Comparison of ENCODE assay signal across 20 mouse cellular contexts in the genomic region with DNA sequence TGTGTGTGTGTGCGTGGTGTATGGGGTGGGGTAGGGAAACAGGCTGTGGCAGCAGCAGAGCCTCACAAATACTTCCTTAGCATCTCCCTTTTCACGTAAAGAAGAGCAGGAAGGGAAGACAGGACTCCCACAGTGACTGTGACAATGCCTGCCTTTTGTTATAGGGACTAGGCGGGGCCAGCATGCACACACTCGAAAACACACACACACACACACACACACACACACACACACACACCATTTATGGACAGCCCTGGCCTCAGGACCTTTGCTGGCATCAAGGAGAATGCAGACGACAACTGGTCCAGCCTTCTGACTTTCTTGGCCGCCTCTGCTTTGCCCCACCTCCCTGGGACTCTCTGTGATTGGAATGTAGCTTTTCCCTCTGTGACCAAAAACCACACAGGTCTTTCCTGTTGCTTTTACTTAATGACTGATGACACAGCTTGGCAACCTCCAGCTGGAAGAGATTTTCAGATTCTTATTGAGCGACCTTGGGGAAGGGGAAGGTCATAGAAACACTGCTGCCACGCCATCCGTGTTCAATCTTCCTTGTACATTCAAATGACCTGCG. TPM values are rescaled to one million over a fixed set of nuclear protein-coding genes. Genes with fewer than 3 reads are reported as not detected.
DNase-seq lines count a peak whose midpoint lies in the region; ATAC-seq and TF ChIP-seq lines count a peak whose summit lies in the region.
"Had no signal": no experiment of that assay in that cellular context is flagged by ENCODE, and none has a peak within 500 bp of the region (broad histone marks: within the 10 kb centered on the region; RNA-seq: fewer than 3 reads in every experiment).

No protein-coding gene starts in this region.

- no peaks in the 10 kb centered on the region for H3K36me3 ChIP-seq in heart, embryonic 10.5 days
- peaks cover 5% of the 10 kb centered on the region; the same call in 1 of the 2 replicates for H3K36me3 ChIP-seq in E14TG2a.4 (ENCODE audit: insufficient read depth, low read length)
- no peaks in the 10 kb centered on the region for H3K36me3 ChIP-seq in embryonic facial prominence, embryonic 10.5 days (replicated peaks)
- no peaks in the 10 kb centered on the region for H3K36me3 ChIP-seq in midbrain, embryonic 15.5 days (replicated peaks)
- no peaks in the 10 kb centered on the region for H3K36me3 ChIP-seq in midbrain, embryonic 13.5 days
- H3K36me3 ChIP-seq: embryonic facial prominence, embryonic 12.5 days; forebrain, embryonic 15.5 days; heart, embryonic 12.5 days; hindbrain, embryonic 13.5 days; limb, embryonic 15.5 days; neural tube, embryonic 12.5 days had no signal

- peak overlapping the region; percentile 9; the same call in 1 of the 2 replicates for H3K27ac ChIP-seq in heart, embryonic 10.5 days
- H3K27ac ChIP-seq in embryonic facial prominence, embryonic 10.5 days (replicated peaks): no peak overlapping the region
- H3K27ac ChIP-seq in midbrain, embryonic 15.5 days: no peak overlapping the region
- no peak overlapping the region for H3K27ac ChIP-seq in midbrain, embryonic 13.5 days
- H3K27ac ChIP-seq: embryonic facial prominence, embryonic 12.5 days; forebrain, embryonic 15.5 days; hindbrain, embryonic 13.5 days; limb, embryonic 15.5 days; neural tube, embryonic 12.5 days had no signal

- H3K9ac ChIP-seq in midbrain, embryonic 15.5 days: no peak overlapping the region
- H3K9ac ChIP-seq in midbrain, embryonic 13.5 days (replicated peaks): no peak overlapping the region
- H3K9ac ChIP-seq: embryonic facial prominence, embryonic 12.5 days; forebrain, embryonic 15.5 days; heart, embryonic 12.5 days; hindbrain, embryonic 13.5 days; limb, embryonic 15.5 days; neural tube, embryonic 12.5 days had no signal

- no peak overlapping the region for H3K4me3 ChIP-seq in heart, embryonic 10.5 days
- 0 out of 2 replicates have a peak overlapping the region, but pooled peaks have one; percentile 13 for H3K4me3 ChIP-seq in E14TG2a.4 (replicated peaks; ENCODE audit: low read length)
- no peak overlapping the region for H3K4me3 ChIP-seq in embryonic facial prominence, embryonic 10.5 days
- no peak overlapping the region for H3K4me3 ChIP-seq in midbrain, embryonic 15.5 days
- H3K4me3 ChIP-seq in midbrain, embryonic 13.5 days (replicated peaks): no peak overlapping the region
- H3K4me3 ChIP-seq: embryonic facial prominence, embryonic 12.5 days; forebrain, embryonic 15.5 days; heart, embryonic 12.5 days; hindbrain, embryonic 13.5 days; limb, embryonic 15.5 days; neural tube, embryonic 12.5 days had no signal

- no peaks in the 10 kb centered on the region for H3K9me3 ChIP-seq in heart, embryonic 10.5 days
- H3K9me3 ChIP-seq in E14TG2a.4 (ENCODE audit: low read length): no peaks in the 10 kb centered on the region
- H3K9me3 ChIP-seq in embryonic facial prominence, embryonic 10.5 days: no peaks in the 10 kb centered on the region
- no peaks in the 10 kb centered on the region for H3K9me3 ChIP-seq in midbrain, embryonic 15.5 days
- no peaks in the 10 kb centered on the region for H3K9me3 ChIP-seq in midbrain, embryonic 13.5 days
- H3K9me3 ChIP-seq: embryonic facial prominence, embryonic 12.5 days; forebrain, embryonic 15.5 days; heart, embryonic 12.5 days; hindbrain, embryonic 13.5 days; limb, embryonic 15.5 days; neural tube, embryonic 12.5 days had no signal

- H3K27me3 ChIP-seq in heart, embryonic 10.5 days (ENCODE audit: insufficient read depth, poor library complexity, severe bottlenecking): no peaks in the 10 kb centered on the region
- peaks cover 5% of the 10 kb centered on the region; the same call in 1 of the 2 replicates for H3K27me3 ChIP-seq in E14TG2a.4 (ENCODE audit: insufficient read depth, low read length)
- H3K27me3 ChIP-seq in embryonic facial prominence, embryonic 10.5 days (replicated peaks; ENCODE audit: low read depth, poor library complexity, severe bottlenecking): no peaks in the 10 kb centered on the region
- no peaks in the 10 kb centered on the region; the same call in 1 of the 2 replicates for H3K27me3 ChIP-seq in midbrain, embryonic 15.5 days (replicated peaks)
- H3K27me3 ChIP-seq in midbrain, embryonic 13.5 days: no peaks in the 10 kb centered on the region
- H3K27me3 ChIP-seq: embryonic facial prominence, embryonic 12.5 days; forebrain, embryonic 15.5 days; heart, embryonic 12.5 days; hindbrain, embryonic 13.5 days; limb, embryonic 15.5 days; neural tube, embryonic 12.5 days had no signal

- intact Hi-C loops in gastrocnemius, postnatal 36 days (cut with DNase I): no loop called here

- TF ChIP-seq CTCF in E14TG2a.4 (conservative IDR thresholded peaks at IDR 0.05; ENCODE audit: low read length): no peak

- no peak for DNase-seq in heart, embryonic 10.5 days (ENCODE audit: low spot score)
- DNase-seq in heart, adult 18-20 months: no peak
- peak; percentile 30 for DNase-seq in embryonic facial prominence, embryonic 10.5 days (ENCODE audit: low spot score)
- DNase-seq in kidney, postnatal 10 days: peak; percentile 22
- no peak for DNase-seq in gastrocnemius, postnatal 36 days
- DNase-seq: cerebellum, adult 11-12 months; midbrain, embryonic 14.5 days had no signal

- no peak overlapping the region for H3K4me2 ChIP-seq in midbrain, embryonic 15.5 days
- H3K4me2 ChIP-seq in midbrain, embryonic 13.5 days (replicated peaks): no peak overlapping the region
- H3K4me2 ChIP-seq: embryonic facial prominence, embryonic 12.5 days; forebrain, embryonic 15.5 days; heart, embryonic 12.5 days; hindbrain, embryonic 13.5 days; limb, embryonic 15.5 days; neural tube, embryonic 12.5 days had no signal

- H3K4me1 ChIP-seq in heart, embryonic 10.5 days: peaks cover 15% of the 10 kb centered on the region
- peaks cover 54% of the 10 kb centered on the region for H3K4me1 ChIP-seq in E14TG2a.4 (replicated peaks; ENCODE audit: low read depth, low read length)
- peaks cover 12% of the 10 kb centered on the region for H3K4me1 ChIP-seq in embryonic facial prominence, embryonic 10.5 days
- H3K4me1 ChIP-seq in midbrain, embryonic 15.5 days: no peaks in the 10 kb centered on the region
- H3K4me1 ChIP-seq in midbrain, embryonic 13.5 days (replicated peaks): no peaks in the 10 kb centered on the region
- H3K4me1 ChIP-seq: forebrain, embryonic 15.5 days; hindbrain, embryonic 13.5 days; limb, embryonic 15.5 days; neural tube, embryonic 12.5 days had no signal

- ATAC-seq in midbrain, embryonic 15.5 days (replicated peaks): no peak
- ATAC-seq in midbrain, embryonic 13.5 days: no peak
- ATAC-seq: forebrain, embryonic 15.5 days had no signal

- WGBS in heart, embryonic 10.5 days: 61% methylated on average over 10 of the region's 10 CpGs
- WGBS in embryonic facial prominence, embryonic 10.5 days: 39% methylated on average over 10 of the region's 10 CpGs
- 55% methylated on average over 10 of the region's 10 CpGs for WGBS in midbrain, embryonic 15.5 days
- WGBS in midbrain, embryonic 13.5 days: 55% methylated on average over 10 of the region's 10 CpGs

RNA-seq across cellular contexts. Expression of gene Slc46a2, which starts 7.1 kb away (rescaled TPM):
- 0.10 and 0.17 TPM in 2 replicates for polyA plus RNA-seq in heart, embryonic 10.5 days (2016; fragmentation: Nextera tagmentation; extraction: Ambion mirVana)
- under 1 TPM; 0.12 to 0.15 TPM for total RNA-seq in heart, adult 18-20 months (2021)
- 0.05 TPM in 1 of 2 replicates, not detected in the other for polyA plus RNA-seq in embryonic facial prominence, embryonic 10.5 days (2016; fragmentation: Nextera tagmentation; extraction: Ambion mirVana)
- 0.05 and 0.11 TPM in 2 replicates for polyA plus RNA-seq in midbrain, embryonic 15.5 days (2015; fragmentation: Nextera tagmentation; extraction: Ambion mirVana)
- under 1 TPM in 1 of 2 experiments, not detected in 1; 0.15 TPM for total RNA-seq in gastrocnemius, postnatal 36 days (2021)
- 0.09 TPM in 1 of 2 replicates, not detected in the other for polyA plus RNA-seq in midbrain, embryonic 13.5 days (2015; fragmentation: Nextera tagmentation; extraction: Ambion mirVana)
- total RNA-seq: gastrocnemius, adult 8-10 months; left cerebral cortex, adult 8-10 months had no signal
- polyA plus RNA-seq: heart, embryonic 12.5 days; large intestine, adult 2 months; midbrain, embryonic 14.5 days; neural tube, embryonic 12.5 days had no signal

RNA-seq across cellular contexts. Expression of gene Mup4, which starts 52.8 kb away (rescaled TPM):
- polyA plus RNA-seq in heart, embryonic 10.5 days (2016; fragmentation: Nextera tagmentation; extraction: Ambion mirVana): not detected in 2 replicates
- total RNA-seq in heart, adult 18-20 months (2021): not detected
- not detected in 2 replicates for polyA plus RNA-seq in embryonic facial prominence, embryonic 10.5 days (2016; fragmentation: Nextera tagmentation; extraction: Ambion mirVana)
- polyA plus RNA-seq in midbrain, embryonic 15.5 days (2015; fragmentation: Nextera tagmentation; extraction: Ambion mirVana): not detected in 2 replicates
- total RNA-seq in gastrocnemius, postnatal 36 days (2021): not detected
- polyA plus RNA-seq in midbrain, embryonic 13.5 days (2015; fragmentation: Nextera tagmentation; extraction: Ambion mirVana): not detected in 2 replicates
- total RNA-seq: gastrocnemius, adult 8-10 months; left cerebral cortex, adult 8-10 months had no signal
- polyA plus RNA-seq: embryonic facial prominence, embryonic 12.5 days; forebrain, embryonic 15.5 days; heart, embryonic 12.5 days; hindbrain, embryonic 13.5 days; large intestine, adult 2 months; limb, embryonic 15.5 days; lung, embryonic 16.5 days; midbrain, embryonic 14.5 days; neural tube, embryonic 12.5 days had no signal

RNA-seq across cellular contexts. Expression of gene Mup6, which starts 56.4 kb away (rescaled TPM):
- polyA plus RNA-seq in heart, embryonic 10.5 days (2016; fragmentation: Nextera tagmentation; extraction: Ambion mirVana): not detected in 2 replicates
- not detected for total RNA-seq in heart, adult 18-20 months (2021)
- polyA plus RNA-seq in embryonic facial prominence, embryonic 10.5 days (2016; fragmentation: Nextera tagmentation; extraction: Ambion mirVana): not detected in 2 replicates
- not detected in 2 replicates for polyA plus RNA-seq in midbrain, embryonic 15.5 days (2015; fragmentation: Nextera tagmentation; extraction: Ambion mirVana)
- not detected for total RNA-seq in gastrocnemius, postnatal 36 days (2021)
- not detected in 2 replicates for polyA plus RNA-seq in midbrain, embryonic 13.5 days (2015; fragmentation: Nextera tagmentation; extraction: Ambion mirVana)
- total RNA-seq: gastrocnemius, adult 8-10 months; left cerebral cortex, adult 8-10 months had no signal
- polyA plus RNA-seq: embryonic facial prominence, embryonic 12.5 days; forebrain, embryonic 15.5 days; heart, embryonic 12.5 days; hindbrain, embryonic 13.5 days; large intestine, adult 2 months; limb, embryonic 15.5 days; lung, embryonic 16.5 days; midbrain, embryonic 14.5 days had no signal

Comparison
In these comparisons a context has a peak if more than half of its experiments do, and no peak if none do; other contexts are left out.
1. DNase-seq: peak in embryonic facial prominence, embryonic 10.5 days (single experiment) and kidney, postnatal 10 days (single experiment); none in heart, embryonic 10.5 days (single experiment), heart, adult 18-20 months (0 of 2) and gastrocnemius, postnatal 36 days (0 of 2).